ENCODE assay signal across 8 mouse cellular contexts in genomic region chr13:13784981-13785783, GRCm38 (mm10). TPM values are rescaled to one million over a fixed set of nuclear protein-coding genes. Genes with fewer than 3 reads are reported as not detected.
DNase-seq lines count a peak whose midpoint lies in the region; ATAC-seq and TF ChIP-seq lines count a peak whose summit lies in the region.

No protein-coding gene starts in this region.

- no peak for TF ChIP-seq CTCF in lung, adult 2 months (IDR thresholded peaks at IDR 0.05; ENCODE audit: insufficient read depth, low read length)

- peaks cover 16% of the 10 kb centered on the region for H3K4me1 ChIP-seq in lung, embryonic 16.5 days (replicated peaks; ENCODE audit: control insufficient read depth, insufficient read depth, low read length)
- peaks cover 3% of the 10 kb centered on the region; the same call in 1 of the 2 replicates for H3K4me1 ChIP-seq in lung, adult 2 months (ENCODE audit: control insufficient read depth, insufficient read depth, low read length)
- peaks cover 3% of the 10 kb centered on the region for H3K4me1 ChIP-seq in forebrain, embryonic 11.5 days (replicated peaks; ENCODE audit: control insufficient read depth, insufficient read depth, low read length)
- peaks cover 13% of the 10 kb centered on the region for H3K4me1 ChIP-seq in intestine, embryonic 14.5 days (replicated peaks; ENCODE audit: control insufficient read depth, insufficient read depth, low read length)

- H3K4me3 ChIP-seq in lung, embryonic 16.5 days (ENCODE audit: low read length), result peak overlapping the region; percentile 62
- H3K4me3 ChIP-seq in lung, adult 2 months (replicated peaks; ENCODE audit: extremely low read depth, low read depth, low read length), result no peak overlapping the region
- H3K4me3 ChIP-seq in forebrain, embryonic 11.5 days (ENCODE audit: low read depth, low read length), result peak overlapping the region; percentile 52
- H3K4me3 ChIP-seq in intestine, embryonic 14.5 days (ENCODE audit: low read depth, low read length), result peak overlapping the region; percentile 55

- no peak for TF ChIP-seq POLR2A in lung, adult 2 months (IDR thresholded peaks at IDR 0.05; ENCODE audit: borderline replicate concordance, extremely low read depth, low read depth, low read length)

- peaks cover 27% of the 10 kb centered on the region for H3K27me3 ChIP-seq in lung, embryonic 16.5 days (ENCODE audit: control insufficient read depth, insufficient read depth, low read depth, low read length)
- H3K27me3 ChIP-seq in forebrain, embryonic 11.5 days (ENCODE audit: control insufficient read depth, insufficient read depth, low read length), result peaks cover 24% of the 10 kb centered on the region
- H3K27me3 ChIP-seq in intestine, embryonic 14.5 days (replicated peaks; ENCODE audit: control insufficient read depth, insufficient read depth, low read length), result peaks cover 39% of the 10 kb centered on the region

- no peaks in the 10 kb centered on the region for H3K9me3 ChIP-seq in lung, embryonic 16.5 days (ENCODE audit: control insufficient read depth, low read length)
- H3K9me3 ChIP-seq in forebrain, embryonic 11.5 days (ENCODE audit: control insufficient read depth, low read length), result no peaks in the 10 kb centered on the region
- no peaks in the 10 kb centered on the region for H3K9me3 ChIP-seq in intestine, embryonic 14.5 days (ENCODE audit: control insufficient read depth, low read length)

- ATAC-seq in lung, embryonic 16.5 days (ENCODE audit: low read depth), result peak; percentile 61
- ATAC-seq in forebrain, embryonic 11.5 days (replicated peaks; ENCODE audit: low FRiP score), result peak; percentile 28; the same call in 1 of the 2 replicates
- peak; percentile 34; the same call in 1 of the 2 replicates for ATAC-seq in intestine, embryonic 14.5 days (replicated peaks; ENCODE audit: low FRiP score, low TSS enrichment, low read depth)
- ATAC-seq in erythroblast, adult 5-6 weeks (replicated peaks; ENCODE audit: low FRiP score, poor library complexity, severe bottlenecking), result no peak

- H3K4me2 ChIP-seq in lung, embryonic 16.5 days (ENCODE audit: low read depth, low read length), result peak overlapping the region; percentile 96
- H3K4me2 ChIP-seq in forebrain, embryonic 11.5 days (ENCODE audit: low read depth, low read length, severe bottlenecking), result peak overlapping the region; percentile 95
- peak overlapping the region; percentile 98 for H3K4me2 ChIP-seq in intestine, embryonic 14.5 days (ENCODE audit: low read length)

- 1% methylated on average over 30 of the region's 30 CpGs for WGBS in lung, embryonic 16.5 days
- 2% methylated on average over 30 of the region's 30 CpGs for WGBS in lung, adult 2 months
- WGBS in forebrain, embryonic 11.5 days, result 1% methylated on average over 30 of the region's 30 CpGs
- WGBS in intestine, embryonic 14.5 days, result under 1% methylated on average over 30 of the region's 30 CpGs

- no peak for DNase-seq in lung, adult 2 months
- DNase-seq in adrenal gland, postnatal 25 days, result peak; percentile 41
- peak; percentile 60 for DNase-seq in forebrain, embryonic 11.5 days (ENCODE audit: low spot score)
- DNase-seq in intestine, embryonic 14.5 days (ENCODE audit: low spot score), result peak; percentile 74
- DNase-seq in mesoderm, embryonic 11.5 days (ENCODE audit: low read depth, low spot score), result peak; percentile 54
- no peak for DNase-seq in gastrocnemius, adult 8-10 months (ENCODE audit: low spot score in 2 of 2)

- H3K36me3 ChIP-seq in lung, embryonic 16.5 days (ENCODE audit: control insufficient read depth, insufficient read depth, low read length), result no peaks in the 10 kb centered on the region
- no peaks in the 10 kb centered on the region for H3K36me3 ChIP-seq in forebrain, embryonic 11.5 days (ENCODE audit: control insufficient read depth, insufficient read depth, low read length)
- no peaks in the 10 kb centered on the region for H3K36me3 ChIP-seq in intestine, embryonic 14.5 days (ENCODE audit: control insufficient read depth, insufficient read depth, low read length)

- H3K27ac ChIP-seq in lung, embryonic 16.5 days (ENCODE audit: low read length), result no peak overlapping the region
- no peak overlapping the region for H3K27ac ChIP-seq in forebrain, embryonic 11.5 days (ENCODE audit: low read depth, low read length)
- H3K27ac ChIP-seq in intestine, embryonic 14.5 days (ENCODE audit: low read depth), result no peak overlapping the region

- no peak overlapping the region for H3K9ac ChIP-seq in lung, embryonic 16.5 days (ENCODE audit: low read length)
- no peak overlapping the region for H3K9ac ChIP-seq in forebrain, embryonic 11.5 days (ENCODE audit: low read length)
- H3K9ac ChIP-seq in intestine, embryonic 14.5 days (ENCODE audit: low read length), result no peak overlapping the region; the same call in 1 of the 2 replicates

RNA-seq across cellular contexts. Expression of gene Gng4, which starts 1.3 kb away (rescaled TPM):
- polyA plus RNA-seq in lung, embryonic 16.5 days (2015; fragmentation: Nextera tagmentation; extraction: Ambion mirVana), result 0.64 and 1.3 TPM in 2 replicates
- polyA plus RNA-seq in lung, adult 2 months (2012; rRNA removed), result 0.45 and 1.8 TPM in 2 replicates
- total RNA-seq in adrenal gland, postnatal 25 days (2021), result 8.7 and 12.1 TPM in 2 replicates
- polyA plus RNA-seq in forebrain, embryonic 11.5 days (2014; fragmentation: Nextera tagmentation; extraction: Ambion mirVana), result 1.7 TPM in 2 replicates
- polyA plus RNA-seq in intestine, embryonic 14.5 days (2014; fragmentation: Nextera tagmentation; extraction: Ambion mirVana), result 2.0 and 2.5 TPM in 2 replicates
- total RNA-seq in erythroblast, adult 5-6 weeks (2015; ENCODE audit: low replicate concordance), result not detected in 2 replicates
- total RNA-seq in erythroblast, adult 5-6 weeks (2017; ENCODE audit: low replicate concordance), result not detected in 2 replicates
- total RNA-seq in gastrocnemius, adult 8-10 months (2022), result under 1 TPM in 2 of 4 experiments, not detected in 2; 0.34 to 0.92 TPM

Comparison
In these comparisons a context has a peak if more than half of its experiments do, and no peak if none do; other contexts are left out.
1. DNase-seq: peak in adrenal gland, postnatal 25 days (single experiment), forebrain, embryonic 11.5 days (single experiment), intestine, embryonic 14.5 days (single experiment) and mesoderm, embryonic 11.5 days (single experiment); none in lung, adult 2 months (single experiment) and gastrocnemius, adult 8-10 months (0 of 2).
2. Peak in every context shown above with its lines, with median percentiles within 50 percentile points of each other: H3K4me2 ChIP-seq.